Mouse (Mus musculus) olfactory bulb, adult 2 months (tissue): ENCODE data around the gene Olfr1002. TPM values are rescaled to one million over a fixed set of nuclear protein-coding genes. Genes with fewer than 3 reads are reported as not detected.
"Not testable (repeated sequence)": the region's sequence is repeated elsewhere in the genome, so short reads cannot be mapped to it uniquely, and the experiment has no call there.

Experiments
- H3K27ac ChIP-seq: fragments of 200-500 bp; 2 replicates; pipeline ENCODE4 v1.5.1; 2012; ENCODE audit warnings: low read depth, low read length; ENCODE audit not compliant: insufficient read depth
- H3K4me1 ChIP-seq: fragments of 200-500 bp; 2 replicates; pipeline ENCODE4 v1.6.1; 2012; ENCODE audit warnings: low read length; ENCODE audit not compliant: control insufficient read depth, insufficient read depth
- H3K4me3 ChIP-seq: fragments of 200-500 bp; 2 replicates; pipeline ENCODE4 v1.5.1; 2012; ENCODE audit warnings: mild to moderate bottlenecking, low read depth, low read length, moderate library complexity; ENCODE audit not compliant: insufficient read depth
- CTCF ChIP-seq: fragments of 200-500 bp; IDR thresholded peaks from 2 replicates; pipeline ENCODE4 v1.5.1; 2012; ENCODE audit warnings: low read depth, mild to moderate bottlenecking, low read length, moderate library complexity; ENCODE audit not compliant: insufficient read depth
- POLR2A ChIP-seq: fragments of 200-500 bp; IDR thresholded peaks from 2 replicates; pipeline ENCODE4 v1.6.1; 2012; ENCODE audit warnings: mild to moderate bottlenecking, low read depth, low read length, moderate library complexity; ENCODE audit not compliant: insufficient read depth
- WGBS: fragments of 180-500 bp; shearing (Covaris S2); methylation state at CpG from one replicate; pipeline ENCODE4 v1.1.7; 2018; 5-methylcytosine and 5-hydroxymethylcytosine counted together
- polyA plus RNA-seq: library from polyadenylated mRNA; stranded (reverse); fragments of >200 nt; gene quantifications from 2 replicates; pipeline ENCODE4 v1.2.4, GENCODE M21; 2012; ENCODE audit warnings: low replicate concordance; ENCODE audit not compliant: missing spikeins, insufficient read depth, insufficient read length

The Olfr1002 gene
- polyA plus RNA-seq, result not detected in 2 replicates

DNA sequence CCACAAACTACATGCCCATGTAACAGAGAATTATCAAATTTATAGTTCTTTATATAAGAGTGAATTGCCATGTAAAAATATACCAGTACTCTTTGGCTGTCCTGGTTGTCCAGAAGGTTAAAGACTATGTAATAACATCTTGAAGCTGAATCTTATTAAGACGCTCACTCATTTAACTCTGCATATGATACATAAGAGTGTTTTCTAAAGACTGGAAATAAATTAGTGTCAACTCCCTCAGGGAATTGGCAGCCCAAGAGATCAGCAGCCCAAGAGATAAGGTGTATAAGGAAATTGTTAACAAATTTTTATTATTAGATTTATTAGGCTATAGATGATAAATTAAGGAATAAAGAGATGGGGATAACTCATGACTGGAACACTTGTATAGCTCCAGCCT, at the start of gene Olfr1002:
Gene Olfr1002 (minus strand): TSS at position 101 of the 400 bp plus-strand sequence.
- no peak for TF ChIP-seq POLR2A
- WGBS, result 94% methylated on average over 1 of the region's 1 CpGs
- H3K4me1 ChIP-seq, result no peaks in the 10 kb centered on the region
- no peak within 1 kb of the TSS for H3K27ac ChIP-seq
- H3K4me3 ChIP-seq, result no peak within 1 kb of the TSS

DNA sequence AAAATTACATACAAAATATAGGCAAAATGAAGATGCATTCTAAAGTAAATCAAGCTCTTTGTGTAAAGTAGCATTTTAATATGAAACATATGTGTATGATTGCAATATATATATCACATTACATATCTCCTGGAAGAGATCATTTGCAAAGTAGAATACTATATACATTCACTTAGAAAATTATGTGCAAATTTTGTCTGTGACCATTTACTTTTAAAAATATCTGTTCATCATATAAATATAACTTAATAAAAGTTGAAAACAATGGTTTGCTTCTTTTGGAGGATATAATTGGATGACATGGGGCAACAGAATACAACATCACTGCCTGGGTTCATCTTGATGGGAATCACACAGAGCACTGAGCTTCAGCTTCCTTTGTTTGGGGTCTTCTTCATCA, 38.6 kb upstream of the Olfr1002 start, which contains the start of gene Olfr1008:
Gene Olfr1008 (plus strand): TSS at position 301 of the 400 bp plus-strand sequence.
- Histone ChIP-seq H3K4me3 (no peak within 1 kb of the TSS), H3K4me1 (no peaks in the 10 kb centered on the region), H3K27ac (no peak within 1 kb of the TSS)
- TF ChIP-seq CTCF (no peak), POLR2A (no peak)

GRCm38 (mm10) chr2:85678667-85679066, 28.2 kb upstream of the Olfr1002 start, which contains the start of gene Olfr1006:
Olfr1006 (minus strand) TSS chr2:85678767.
- Histone ChIP-seq H3K27ac (no peak within 1 kb of the TSS), H3K4me1 (no peaks in the 10 kb centered on the region), H3K4me3 (no peak within 1 kb of the TSS)
- TF ChIP-seq POLR2A (no peak), CTCF (no peak)

DNA sequence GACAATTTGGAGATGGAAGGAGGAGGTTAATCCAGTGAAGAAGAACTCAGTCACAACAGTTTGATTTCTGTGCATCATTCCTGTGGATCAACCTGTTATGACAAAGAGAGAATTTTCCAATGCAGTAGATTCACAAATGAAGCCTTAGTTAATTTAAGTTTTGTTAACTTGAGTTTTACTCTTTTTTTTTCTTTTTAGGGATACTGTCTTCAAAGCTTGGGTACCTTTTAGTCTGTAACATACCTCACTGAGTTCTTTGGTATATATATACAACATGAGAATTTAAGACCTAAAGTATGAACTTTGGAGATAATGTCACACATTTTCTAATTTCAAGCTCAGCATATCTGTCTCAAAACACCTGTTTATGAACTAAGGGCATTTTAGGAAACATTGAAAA, 13.9 kb upstream of the Olfr1002 start, which contains the start of gene Olfr154:
Gene Olfr154 (minus strand): TSS at position 101 of the 400 bp plus-strand sequence.
- not testable (repeated sequence) for H3K4me1 ChIP-seq, H3K4me3 ChIP-seq, H3K27ac ChIP-seq

GRCm38 (mm10) chr2:85611803-85612202, 38.7 kb downstream of the Olfr1002 start, which contains the start of gene Olfr1000:
Olfr1000 (minus strand) TSS chr2:85611903.
- TF ChIP-seq POLR2A (no peak), CTCF (no peak)
- Histone ChIP-seq H3K4me1 (no peaks in the 10 kb centered on the region), H3K4me3 (no peak within 1 kb of the TSS), H3K27ac (no peak within 1 kb of the TSS)
- 75% methylated on average over 1 of the region's 1 CpGs for WGBS

Other genes starting within 250 kb of the Olfr1002 start
- gene Olfr992, start 241.2 kb downstream of the Olfr1002 start, polyA plus RNA-seq, result not detected in 2 replicates
- gene Olfr993, start 235.8 kb downstream of the Olfr1002 start, polyA plus RNA-seq, result not detected in 2 replicates
- gene Olfr994, start 214.3 kb downstream of the Olfr1002 start, polyA plus RNA-seq, result not detected in 2 replicates
- not detected in 2 replicates for gene Olfr995, start 207.1 kb downstream of the Olfr1002 start, polyA plus RNA-seq
- not detected in 2 replicates for gene 4833423E24Rik, start 131.7 kb downstream of the Olfr1002 start, polyA plus RNA-seq
- gene Olfr996, start 71.5 kb downstream of the Olfr1002 start, polyA plus RNA-seq, result not detected in 2 replicates
- gene Olfr998, start 61.8 kb downstream of the Olfr1002 start, polyA plus RNA-seq, result not detected in 2 replicates
- gene Olfr1000, start 38.8 kb downstream of the Olfr1002 start, polyA plus RNA-seq, result not detected in 2 replicates
- not detected in 2 replicates for gene Olfr154, start 13.8 kb upstream of the Olfr1002 start, polyA plus RNA-seq
- not detected in 2 replicates for gene Olfr1006, start 28.1 kb upstream of the Olfr1002 start, polyA plus RNA-seq
- not detected in 2 replicates for gene Olfr1008, start 38.7 kb upstream of the Olfr1002 start, polyA plus RNA-seq
- not detected in 2 replicates for gene Olfr1009, start 64.7 kb upstream of the Olfr1002 start, polyA plus RNA-seq
- not detected in 2 replicates for gene Olfr1012, start 112.1 kb upstream of the Olfr1002 start, polyA plus RNA-seq
- gene Olfr1013, start 116.4 kb upstream of the Olfr1002 start, polyA plus RNA-seq, result not detected in 2 replicates
- gene Olfr1014, start 122.0 kb upstream of the Olfr1002 start, polyA plus RNA-seq, result not detected in 2 replicates
- not detected in 2 replicates for gene Olfr1015, start 131.3 kb upstream of the Olfr1002 start, polyA plus RNA-seq
- not detected in 2 replicates for gene Olfr1016, start 151.8 kb upstream of the Olfr1002 start, polyA plus RNA-seq
- gene Olfr1018, start 167.8 kb upstream of the Olfr1002 start, polyA plus RNA-seq, result not detected in 2 replicates
- not detected in 2 replicates for gene Olfr1019, start 194.8 kb upstream of the Olfr1002 start, polyA plus RNA-seq
- gene Olfr1020, start 196.3 kb upstream of the Olfr1002 start, polyA plus RNA-seq, result not detected in 2 replicates
- not detected in 2 replicates for gene Olfr1022, start 217.9 kb upstream of the Olfr1002 start, polyA plus RNA-seq
- gene Olfr1023, start 234.9 kb upstream of the Olfr1002 start, polyA plus RNA-seq, result not detected in 2 replicates